Mouse (Mus musculus): ENCODE data around the gene Ttyh1.

DNA sequence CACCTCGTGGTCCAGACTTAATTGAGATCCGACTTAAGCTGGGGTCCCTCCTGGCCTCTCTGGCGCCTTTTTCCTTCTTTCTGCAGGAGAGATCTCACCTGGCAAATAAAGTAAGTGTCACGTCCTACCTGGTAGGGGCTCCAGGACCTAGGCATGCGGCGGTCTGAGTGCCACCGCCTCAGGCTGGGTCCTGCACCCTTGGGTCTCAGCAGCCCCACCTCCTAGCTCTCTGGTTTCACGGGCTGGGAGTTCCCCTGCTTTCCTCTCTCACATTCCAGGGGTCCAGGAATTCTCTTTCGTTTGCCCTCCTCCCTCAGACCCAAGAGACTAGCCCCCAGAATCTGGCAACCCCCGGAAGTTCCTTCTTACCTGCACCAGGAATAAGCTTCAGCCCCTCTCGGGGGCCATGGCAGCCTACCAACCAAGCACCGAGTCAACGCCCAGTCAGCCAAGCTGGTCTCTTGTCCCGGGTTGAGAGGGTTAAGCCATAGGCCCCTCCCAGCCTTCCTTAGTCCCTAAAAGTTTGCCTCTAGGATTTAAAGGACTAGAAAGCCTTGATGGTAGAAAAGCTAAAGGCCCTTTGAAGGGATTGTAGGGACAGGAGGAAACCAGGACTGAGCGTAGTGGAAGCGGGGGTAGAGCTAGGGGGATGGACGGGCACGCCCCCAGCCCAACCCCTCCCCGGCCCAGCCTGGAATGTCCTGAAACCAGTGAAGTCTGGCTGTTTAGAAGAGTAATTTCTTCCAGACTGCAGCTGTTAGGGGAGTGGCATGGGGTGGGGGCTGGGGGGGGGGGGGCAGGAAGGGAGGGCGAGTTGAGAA is 45.1 kb downstream of the Ttyh1 start, which contains the start of gene Cdc42ep5:
- TF ChIP-seq KAT2A (conservative IDR thresholded peaks at IDR 0.05; ENCODE audit: low read depth, low read length) (no peak), POLR2A (IDR thresholded peaks at IDR 0.05; ENCODE audit: control insufficient read depth in 1 of 2, insufficient read depth in 1 of 2, low read depth in 1 of 2, low read length in 2 of 2, poor library complexity in 1 of 2) (no peak)

All from MEL (cell line).